Mouse (Mus musculus): ENCODE data around the gene Stk4. TPM values are rescaled to one million over a fixed set of nuclear protein-coding genes. Genes with fewer than 3 reads are reported as not detected.

Gene Stk4
- total RNA-seq, 2 experiments from 2014 or later: 7.7 to 8.8 TPM

- DNase-seq: no peak
Measured at GRCm38 (mm10) chr2:164128576-164129411, 58.7 kb downstream of the Stk4 start.

DNA sequence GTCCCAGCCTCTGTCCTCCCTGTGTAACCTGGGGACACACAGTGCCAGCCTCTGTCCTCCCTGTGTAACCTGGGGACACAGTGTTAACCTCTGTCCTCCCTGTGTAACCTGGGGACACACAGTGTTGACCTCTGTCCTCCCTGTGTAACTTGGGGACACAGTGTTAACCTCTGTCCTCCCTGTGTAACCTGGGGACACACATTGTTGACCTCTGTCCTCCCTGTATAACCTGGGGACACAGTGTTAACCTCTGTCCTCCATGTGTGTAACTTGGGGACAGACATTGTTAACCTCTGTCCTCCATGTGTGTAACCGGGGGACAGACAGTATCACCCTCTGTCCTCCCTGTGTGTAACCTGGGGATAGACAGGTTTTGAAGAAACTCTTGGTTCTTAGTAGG lies 61.5 kb downstream of the Stk4 start:
- DNase-seq: no peak

GRCm38 (mm10) chr2:164134563-164134962 lies 64.4 kb downstream of the Stk4 start:
- DNase-seq: no peak

- no peak for DNase-seq
Measured at GRCm38 (mm10) chr2:164135367-164135766, 65.2 kb downstream of the Stk4 start.

- DNase-seq: no peak
Measured at GRCm38 (mm10) chr2:164136393-164136792, 66.3 kb downstream of the Stk4 start.

DNA sequence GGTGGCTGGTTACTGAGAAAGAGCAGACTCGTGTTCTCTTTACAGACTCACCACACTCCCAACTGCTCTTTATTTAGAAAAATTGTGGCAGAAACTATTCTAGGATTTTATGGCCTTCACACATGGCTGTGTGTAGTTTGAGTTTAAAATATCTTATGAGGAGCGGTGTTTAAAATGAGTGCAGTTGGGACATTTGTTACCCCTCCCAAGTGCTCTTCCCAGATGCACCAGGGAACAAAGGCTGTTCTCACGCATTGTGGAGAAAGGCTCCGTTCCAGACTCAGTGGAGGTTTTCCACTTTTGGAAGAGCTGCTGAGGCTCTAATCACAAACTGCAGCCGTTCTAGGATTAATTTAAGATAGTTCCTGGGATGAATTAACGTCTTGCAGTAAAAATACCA lies 67.6 kb downstream of the Stk4 start:
- DNase-seq: no peak

GRCm38 (mm10) chr2:164142021-164142420 lies 71.9 kb downstream of the Stk4 start:
- no peak for DNase-seq

- no peak for DNase-seq
Measured at GRCm38 (mm10) chr2:164144025-164144424, 73.9 kb downstream of the Stk4 start.

DNA sequence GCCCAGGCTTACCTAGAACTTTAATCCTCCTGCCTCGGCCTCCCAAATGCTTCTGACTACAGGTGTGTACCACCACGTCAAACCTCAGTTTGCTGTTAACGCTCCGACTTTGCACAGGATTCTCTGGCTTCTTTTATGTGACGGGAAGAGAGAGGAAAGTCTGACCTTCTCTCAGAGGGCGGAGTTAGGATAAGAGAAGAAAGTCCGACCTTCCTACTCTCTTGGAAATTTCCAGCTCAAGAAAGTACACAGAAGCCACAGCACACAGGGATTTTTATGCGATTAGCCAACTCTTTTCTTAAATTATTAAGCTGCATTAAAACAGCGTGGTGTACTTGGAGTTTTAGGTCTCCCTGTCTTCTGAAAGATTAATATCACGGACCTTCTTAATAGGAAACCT lies 74.4 kb downstream of the Stk4 start:
- DNase-seq: no peak

GRCm38 (mm10) chr2:164146556-164146955 lies 76.4 kb downstream of the Stk4 start:
- no peak for DNase-seq

GRCm38 (mm10) chr2:164150086-164150760 lies 80.1 kb downstream of the Stk4 start:
- no peak for DNase-seq

DNA sequence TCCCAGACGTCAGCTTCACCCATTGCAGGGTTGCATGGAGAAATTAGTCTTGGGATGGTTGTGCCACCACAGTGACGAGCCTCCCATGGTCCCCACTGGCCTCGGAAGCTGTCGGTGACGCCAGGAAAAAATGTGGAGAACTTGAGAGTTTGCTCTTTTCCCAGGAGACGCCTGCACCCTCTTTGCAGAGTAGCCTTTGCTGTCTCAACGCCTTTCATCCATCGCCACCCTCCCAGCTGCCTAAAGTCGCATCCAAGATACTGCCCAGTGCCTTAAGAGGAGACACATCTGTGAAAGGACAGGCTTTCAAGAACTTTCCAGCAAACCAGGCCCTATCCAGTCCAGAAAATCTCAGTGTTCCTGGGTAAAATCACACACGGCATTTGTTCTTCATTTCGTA lies 82.2 kb downstream of the Stk4 start:
- DNase-seq: no peak

GRCm38 (mm10) chr2:164154007-164154406 lies 83.9 kb downstream of the Stk4 start:
- no peak for DNase-seq

DNA sequence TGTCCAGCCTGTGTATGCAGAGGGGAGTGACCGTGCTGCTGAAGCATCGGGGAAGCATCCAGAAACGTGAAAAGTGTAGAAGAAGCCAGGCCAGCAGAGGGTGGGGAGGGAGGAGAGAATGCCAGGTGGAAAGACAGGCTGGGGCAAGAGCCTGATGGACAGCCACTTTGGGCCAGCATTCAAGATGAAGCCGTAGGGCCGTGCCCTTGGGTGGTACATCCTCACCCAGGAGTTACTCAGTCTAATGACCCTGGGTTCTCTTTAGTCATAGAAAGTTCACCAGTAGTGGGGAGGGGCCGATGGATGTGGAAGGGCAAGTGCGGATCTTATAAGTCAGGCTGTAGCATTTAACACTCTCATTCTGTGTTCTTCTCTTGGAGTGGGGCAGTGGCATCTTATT lies 86.0 kb downstream of the Stk4 start:
- DNase-seq: no peak

DNA sequence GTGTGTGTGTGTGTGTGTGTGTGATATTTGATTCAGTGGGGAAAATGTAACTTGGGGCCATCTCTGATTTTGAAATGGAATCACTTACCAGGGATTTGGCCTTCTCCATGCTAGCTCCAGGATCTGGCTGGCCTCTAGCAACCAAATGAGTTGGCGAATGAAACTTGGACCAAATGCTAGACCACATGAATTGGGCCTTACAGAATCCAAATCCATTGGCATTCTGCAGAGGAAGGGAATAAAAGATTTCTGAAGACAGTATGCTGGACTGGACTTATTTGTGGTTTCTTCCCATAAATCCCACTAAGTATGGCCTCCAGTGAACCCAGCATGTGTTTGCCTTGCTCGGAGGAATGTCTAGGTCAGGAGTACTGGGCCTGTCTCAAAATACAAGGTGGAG lies 88.7 kb downstream of the Stk4 start:
- peak; percentile 38 for DNase-seq

DNA sequence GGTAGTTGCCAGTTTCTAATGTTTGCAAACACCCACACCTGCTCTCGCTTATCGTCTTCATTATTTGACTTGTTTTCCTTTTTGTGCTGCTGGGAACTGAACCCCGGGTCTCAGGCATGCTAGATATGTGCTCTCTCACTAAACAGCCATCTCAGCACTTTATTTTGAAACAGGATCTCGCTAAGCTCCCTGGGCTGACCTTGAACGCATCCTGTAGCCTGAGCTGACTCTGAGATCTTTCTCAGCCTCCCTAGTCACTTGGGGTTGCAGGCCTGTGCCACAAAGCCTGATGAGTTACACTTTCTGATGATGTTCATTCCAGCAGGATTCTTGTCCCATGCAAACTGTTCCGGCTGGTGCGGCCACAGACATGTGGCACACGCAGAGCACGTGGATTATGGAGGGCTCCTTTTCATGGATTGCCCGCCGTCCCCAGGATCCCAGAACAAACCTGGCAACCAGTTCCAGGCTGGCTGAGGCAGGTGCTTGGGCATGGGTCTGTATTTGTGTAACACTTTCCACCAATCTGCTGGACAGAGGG lies 91.5 kb downstream of the Stk4 start:
- DNase-seq: no peak

DNA sequence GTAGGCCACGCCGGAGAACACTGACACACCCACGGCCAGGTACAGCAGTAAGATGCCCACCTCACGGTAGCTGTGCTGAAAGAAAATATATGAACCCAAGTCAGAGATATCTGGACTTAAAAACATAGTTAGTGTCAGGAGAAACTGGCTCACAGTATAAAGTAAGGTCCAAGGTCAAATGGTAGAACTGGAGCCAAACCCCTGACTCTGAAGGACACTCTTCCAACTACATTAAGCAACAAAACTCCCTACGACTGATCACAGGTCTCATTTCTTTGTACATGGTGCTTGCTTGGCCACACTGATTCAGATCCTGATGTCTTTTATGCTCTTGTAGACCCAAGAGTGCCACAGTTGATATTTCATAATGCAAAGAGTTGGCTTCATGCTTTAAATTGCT lies 94.8 kb downstream of the Stk4 start:
- DNase-seq: no peak

DNA sequence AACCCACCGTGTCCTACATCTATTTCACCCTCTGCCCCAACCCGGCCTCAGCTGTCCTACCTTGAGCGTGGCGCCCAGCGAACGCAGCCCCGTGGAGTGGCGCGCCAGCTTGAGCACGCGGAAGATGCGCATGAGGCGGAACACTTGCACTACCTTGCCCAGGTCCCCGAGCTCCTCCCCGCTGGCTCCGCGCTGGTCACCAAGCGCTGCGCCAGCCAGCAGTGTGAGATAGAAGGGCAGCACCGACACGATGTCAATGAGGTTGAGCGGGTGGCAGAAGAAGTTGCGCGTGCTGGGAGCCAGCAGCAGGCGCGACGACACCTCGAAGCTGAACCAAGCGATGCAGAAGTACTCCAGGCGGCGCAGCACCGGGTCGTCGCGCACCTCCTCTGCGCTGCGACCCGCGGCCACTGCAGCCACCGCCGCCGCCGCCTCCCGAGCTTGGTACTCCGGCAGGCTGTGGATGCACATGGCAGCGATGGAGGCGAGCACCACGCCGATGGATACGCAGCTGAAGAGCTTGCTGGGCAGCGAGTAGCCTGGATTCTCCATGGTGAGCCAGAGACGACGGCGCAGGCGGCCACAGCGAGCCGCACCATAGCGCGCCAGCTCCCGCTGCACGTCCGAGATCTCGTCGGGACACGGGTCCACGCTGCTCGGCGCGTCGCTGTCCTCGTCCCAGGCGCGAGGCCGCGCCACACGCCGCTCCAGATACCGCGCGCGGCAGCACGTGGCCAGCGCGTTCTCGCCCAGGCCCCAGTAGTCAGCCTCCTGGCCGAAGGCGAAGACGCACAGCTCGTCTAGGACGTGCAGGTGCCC lies 97.8 kb downstream of the Stk4 start:
- no peak for DNase-seq

DNA sequence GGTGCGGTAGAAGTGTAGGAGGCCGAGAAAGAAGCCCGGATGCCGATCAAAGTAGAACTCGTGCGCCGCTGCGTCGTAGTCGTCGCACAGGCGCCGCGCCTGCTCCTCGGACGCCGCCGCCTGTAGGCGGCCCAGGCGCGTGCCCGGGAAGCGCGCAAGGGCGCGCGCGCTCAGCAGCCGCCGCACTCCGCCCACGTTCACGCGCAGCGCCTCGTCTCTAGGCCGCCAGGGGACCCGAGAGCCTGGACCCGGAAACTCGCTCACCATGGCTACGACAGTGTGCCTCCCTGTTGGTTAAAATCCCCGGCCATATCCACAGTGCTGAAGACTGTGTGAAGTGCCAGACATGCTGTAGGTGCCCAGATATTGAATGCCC lies 98.4 kb downstream of the Stk4 start:
- DNase-seq: no peak

GRCm38 (mm10) chr2:164170326-164170725 lies 100.2 kb downstream of the Stk4 start:
- no peak for DNase-seq

- DNase-seq: no peak
Measured at GRCm38 (mm10) chr2:164170902-164171301, 100.8 kb downstream of the Stk4 start, which contains the start of gene Kcns1. TSS of gene Kcns1 (minus strand) at chr2:164171113.

GRCm38 (mm10) chr2:164173394-164173793 lies 103.3 kb downstream of the Stk4 start:
- DNase-seq: no peak

Measured in gastrocnemius, postnatal 25 days (tissue).